Mouse (Mus musculus) spleen, postnatal 4 days (tissue): Measurements from ENCODE around the gene Ly6g5b.
A peak's percentile ranks its signal among the peaks of the same experiment; 100 is the strongest.
"Not testable (repeated sequence)": the region's sequence is repeated elsewhere in the genome, so short reads cannot be mapped to it uniquely, and the experiment has no call there.

ENCODE experiments used
- DNase-seq, 2 experiments: peaks; one replicate each; pipeline ENCODE4 v3.0.0; 2022; ENCODE audit warnings: low spot score in 2 of 2

Ly6g5b gene

DNA sequence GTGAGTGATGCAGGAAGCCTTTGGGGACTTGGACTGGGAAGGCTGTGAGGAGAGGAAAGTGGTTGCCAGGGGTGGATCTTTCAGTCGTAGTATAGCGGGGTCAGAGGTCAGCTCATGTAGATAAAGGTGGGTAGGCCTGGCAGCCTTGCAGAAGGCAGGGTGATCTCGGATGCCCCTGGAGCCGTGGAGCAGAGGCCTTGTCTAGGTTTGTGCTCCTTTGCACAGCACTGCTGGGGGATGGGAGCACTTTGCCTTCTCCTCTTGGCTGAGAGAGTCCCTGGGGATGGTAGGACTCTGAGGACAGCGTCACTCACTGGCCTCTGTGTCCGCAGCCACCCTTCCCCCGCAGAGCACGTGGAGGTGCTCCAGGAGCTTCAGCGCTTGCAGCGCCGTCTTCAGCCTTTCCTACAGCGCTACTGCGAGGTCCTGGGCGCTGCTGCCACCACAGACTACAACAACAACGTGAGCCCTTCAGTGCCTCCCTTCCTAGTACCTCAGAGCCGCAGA lies 25.3 kb upstream of the Ly6g5b start:
- DNase-seq: no peak

DNA sequence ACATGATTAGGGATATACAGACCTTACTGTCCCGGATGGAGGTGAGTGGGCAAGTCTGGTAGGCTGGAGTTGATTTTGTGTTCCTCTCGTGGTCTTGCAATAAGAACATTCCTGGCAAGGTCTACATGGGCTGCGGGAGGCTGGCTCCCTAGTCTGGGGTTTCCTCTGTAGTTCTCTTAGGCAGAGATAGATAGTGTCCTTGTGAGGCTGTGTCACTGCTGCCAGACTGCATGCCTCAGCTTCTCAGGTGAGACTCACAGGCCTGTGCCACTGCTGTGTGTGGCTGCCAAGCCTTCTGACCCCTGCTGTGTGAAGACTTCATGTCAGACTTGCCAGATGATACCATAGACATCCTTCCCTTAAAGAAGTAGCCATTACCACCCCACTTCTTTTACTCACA lies 24.0 kb upstream of the Ly6g5b start:
- DNase-seq: no peak

DNA sequence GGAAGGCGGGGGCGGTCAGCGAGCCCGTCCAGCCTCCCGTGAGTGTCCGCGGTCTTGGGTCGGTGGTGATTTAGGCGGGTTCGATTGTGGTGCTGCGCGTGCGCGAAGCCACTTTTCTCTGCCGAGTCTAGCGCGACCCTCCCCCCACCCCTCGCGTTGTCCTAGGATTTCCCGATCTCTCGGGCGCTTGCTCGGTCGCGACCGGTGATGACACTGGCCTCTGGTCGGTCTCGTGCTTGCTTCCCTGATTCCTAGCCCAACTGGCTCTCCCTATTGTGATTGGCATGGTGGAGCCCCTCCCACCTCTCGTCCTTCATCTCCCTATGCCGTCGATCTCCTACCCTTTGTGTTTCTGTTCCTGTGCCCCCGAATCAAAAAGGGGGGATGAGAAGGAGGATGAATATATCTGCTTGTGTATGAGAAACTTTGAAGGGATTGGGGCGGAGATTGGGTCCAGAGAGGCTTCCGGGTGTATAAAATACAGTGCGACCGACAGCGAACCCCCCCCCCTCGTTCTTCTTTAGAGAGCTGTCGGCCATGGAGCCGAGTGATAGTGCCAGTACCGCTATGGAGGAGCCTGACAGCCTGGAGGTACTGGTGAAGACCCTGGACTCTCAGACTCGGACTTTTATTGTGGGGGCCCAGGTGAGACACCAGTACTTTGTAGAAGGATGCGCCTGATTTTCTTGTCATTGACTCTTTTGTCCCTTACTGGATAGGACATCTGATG lies 20.5 kb upstream of the Ly6g5b start:
- DNase-seq: peak in 1 of 2 experiments; percentile 63

DNA sequence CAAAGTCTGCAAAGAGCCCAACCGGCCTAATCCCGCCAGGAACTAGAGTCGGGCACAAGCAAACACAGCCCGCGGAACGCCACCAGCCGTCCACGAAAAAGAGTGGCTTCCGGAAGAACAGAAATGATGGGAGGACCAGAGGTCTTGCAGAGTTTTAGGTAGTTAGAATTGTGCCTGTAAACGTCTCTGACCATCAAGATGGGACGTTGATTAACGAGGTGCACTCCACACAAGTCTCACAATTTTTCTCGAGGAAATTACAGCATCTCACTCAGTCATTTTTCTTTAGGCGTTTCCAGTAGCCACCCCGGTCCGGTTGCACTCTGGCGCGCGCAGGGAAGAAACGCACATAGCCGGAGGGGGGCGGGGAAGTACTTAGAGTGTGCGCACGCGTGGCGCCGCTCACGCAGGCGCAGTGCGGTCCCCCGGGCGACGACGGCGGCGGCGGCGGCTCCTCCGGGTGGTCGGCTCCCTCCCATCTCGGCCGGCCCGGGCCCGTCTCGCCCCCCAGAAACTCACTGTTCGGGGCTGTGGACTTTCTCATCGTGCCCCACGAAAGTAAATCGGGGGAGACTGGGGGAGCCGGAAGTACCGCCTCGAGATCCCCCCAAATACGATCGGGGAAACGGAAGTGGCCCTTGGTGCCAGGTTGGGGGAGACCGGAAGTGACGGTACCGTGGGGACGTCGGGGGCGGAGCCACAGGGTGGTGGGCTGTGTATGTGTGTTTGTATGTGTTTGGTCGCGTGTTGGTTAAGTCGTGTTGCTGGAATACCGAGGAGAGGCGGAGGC lies 19.8 kb upstream of the Ly6g5b start, which contains the start of gene Bag6:
TSS of gene Bag6 (plus strand) at position 378 of the 790 bp plus-strand sequence.
- peak; percentile 93 to 96 for DNase-seq

DNA sequence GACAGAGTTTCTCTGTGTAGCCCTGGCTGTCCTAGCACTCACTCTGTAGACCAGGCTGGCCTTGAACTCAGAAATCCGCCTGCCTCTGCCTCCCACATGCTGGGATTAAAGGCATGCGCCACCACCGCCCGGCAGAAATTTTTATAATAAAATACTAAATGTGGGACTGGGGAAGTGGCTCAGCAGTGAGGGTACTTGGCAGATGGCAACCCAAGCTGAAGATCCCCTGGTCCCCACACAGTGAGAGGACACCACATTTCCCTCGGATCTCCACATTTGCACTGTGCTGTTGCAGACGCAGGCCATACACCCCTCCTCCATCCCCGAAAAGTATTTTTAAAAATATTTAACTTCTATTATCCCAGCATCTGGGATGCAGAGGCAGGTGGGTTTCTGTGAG lies 18.3 kb upstream of the Ly6g5b start:
- DNase-seq: no peak

DNA sequence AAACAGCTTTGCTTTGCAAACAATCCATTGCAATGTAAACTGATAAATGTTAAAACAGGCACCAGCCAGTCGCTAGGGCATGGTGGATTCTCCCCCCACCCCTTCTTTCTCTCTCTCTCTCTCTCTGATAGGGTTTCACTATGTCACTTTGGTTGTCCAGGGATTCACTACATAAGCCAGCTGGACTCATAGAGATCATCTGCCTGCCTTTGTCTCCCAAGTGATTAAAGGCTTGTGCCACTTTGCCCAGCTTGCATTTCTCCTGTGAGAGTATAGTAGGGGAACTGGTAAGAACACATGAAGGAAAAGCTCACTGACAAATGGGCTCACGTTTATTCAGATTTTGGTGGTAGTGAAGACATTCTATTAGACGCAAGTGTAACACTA lies 16.9 kb upstream of the Ly6g5b start:
- DNase-seq: no peak

DNA sequence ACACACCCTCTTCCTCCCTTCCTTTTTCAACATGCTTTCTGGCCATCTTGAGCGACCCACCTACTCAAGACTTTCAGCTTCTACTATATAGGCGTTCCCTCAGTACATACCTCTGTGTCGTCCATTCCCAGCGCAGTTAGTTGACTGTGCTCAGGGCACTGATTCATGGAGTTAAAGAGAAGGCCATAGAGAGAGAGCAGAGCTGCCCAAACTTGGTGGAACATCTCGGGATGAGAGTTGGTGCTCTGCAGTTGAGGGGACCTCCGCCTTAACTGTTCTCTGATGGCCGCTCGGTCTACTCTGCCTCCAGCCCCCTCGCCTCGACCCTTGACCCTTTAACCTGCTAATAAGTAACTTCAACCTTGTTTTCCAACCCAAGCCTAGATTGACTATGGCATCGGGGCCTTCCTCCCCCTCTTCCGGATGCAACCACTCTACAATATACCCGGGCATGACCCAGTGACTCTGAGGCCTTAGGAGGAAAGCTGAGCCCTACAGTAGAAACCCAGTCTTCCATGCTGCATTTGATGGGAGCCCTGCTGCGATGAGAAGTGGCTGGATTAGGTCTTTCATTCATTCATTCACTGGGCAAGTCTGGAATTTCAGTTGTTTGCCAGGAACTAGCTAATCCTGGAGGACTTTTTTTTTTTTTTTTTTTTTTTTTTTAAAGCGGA lies 16.4 kb upstream of the Ly6g5b start, which contains the start of gene Apom:
TSS of gene Apom (minus strand) at position 551 of the 674 bp plus-strand sequence.
- DNase-seq: no peak

DNA sequence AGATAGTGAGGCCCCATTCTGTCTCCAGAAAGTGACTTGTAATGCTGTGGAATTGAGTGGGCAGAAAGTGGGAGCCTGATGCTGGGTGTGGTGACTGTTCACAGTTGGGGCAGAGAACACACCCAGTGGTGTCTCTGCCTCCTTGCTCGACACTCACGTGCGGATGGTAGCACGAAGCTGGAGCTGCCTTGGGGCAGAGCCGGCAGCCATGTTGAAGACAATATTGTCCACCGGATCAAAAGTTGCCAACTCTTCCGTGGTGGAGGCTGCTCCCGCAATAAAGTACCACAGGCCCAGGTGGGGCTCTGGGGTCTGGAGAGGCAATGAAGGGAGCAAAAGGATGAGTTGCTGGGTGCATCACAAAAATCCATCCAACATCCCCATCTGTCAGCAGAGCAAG lies 15.8 kb upstream of the Ly6g5b start:
- peak in 1 of 2 experiments; percentile 61 for DNase-seq

DNA sequence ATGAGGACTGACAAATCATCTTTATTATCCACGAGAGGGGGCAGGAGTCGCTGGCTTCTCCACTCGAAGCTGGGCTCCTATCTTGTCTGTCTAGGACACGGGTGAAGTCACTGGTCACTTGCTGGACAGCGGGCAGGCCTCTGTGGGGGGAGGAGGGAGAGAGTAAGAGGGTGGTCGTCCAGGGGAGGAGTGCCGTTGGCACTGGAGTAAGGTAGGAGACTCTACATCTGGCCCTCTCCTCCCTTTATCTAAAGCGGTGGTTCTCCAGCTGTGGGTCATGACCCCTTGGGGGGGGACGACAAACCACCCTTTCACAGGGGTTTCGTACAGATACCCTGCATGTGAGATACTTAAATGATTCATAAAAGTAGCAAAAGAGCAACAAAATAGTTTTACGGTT lies 13.8 kb upstream of the Ly6g5b start:
- DNase-seq: peak in 1 of 2 experiments; percentile 59

DNA sequence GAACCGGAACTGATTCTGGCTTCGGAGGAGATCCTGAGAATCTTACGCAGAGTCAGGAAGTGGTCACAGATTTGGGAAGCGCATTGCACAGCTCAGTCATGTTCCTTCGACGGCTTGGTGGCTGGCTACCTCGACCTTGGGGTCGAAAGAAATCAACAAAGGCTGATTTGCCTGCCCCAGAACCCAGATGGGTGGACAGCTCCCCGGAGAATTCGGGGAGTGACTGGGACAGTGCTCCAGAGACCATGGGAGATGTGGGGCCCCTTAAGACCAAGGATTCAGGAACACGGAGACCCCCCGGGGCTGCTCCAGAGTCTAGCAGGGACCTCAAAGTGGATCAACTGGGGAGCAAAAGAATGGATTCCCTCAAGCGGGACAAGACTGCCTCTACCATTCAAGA lies 11.8 kb upstream of the Ly6g5b start:
- DNase-seq: peak in 1 of 2 experiments; percentile 59

DNA sequence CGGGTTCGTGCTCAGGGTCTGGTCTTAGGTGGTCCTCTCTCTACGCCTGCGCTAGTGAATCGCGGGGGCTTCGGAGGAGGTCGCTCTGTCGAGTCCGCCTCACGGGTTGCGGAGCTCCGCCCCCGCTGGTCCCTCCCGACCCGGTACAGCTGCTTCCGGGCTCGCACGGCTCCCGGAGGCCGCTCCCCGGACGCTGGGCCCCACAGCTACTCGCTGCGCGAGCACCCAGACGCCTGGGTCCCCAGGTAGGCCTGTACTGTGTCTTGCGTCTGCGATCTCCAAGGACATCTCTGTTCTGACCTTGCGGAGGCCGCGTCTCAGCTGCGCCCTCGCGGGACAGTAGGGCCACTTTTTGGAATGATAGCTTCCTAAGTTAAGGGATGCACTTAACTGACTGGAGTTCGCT lies 11.0 kb upstream of the Ly6g5b start, which contains the start of gene D17H6S53E:
TSS of gene D17H6S53E (plus strand) at position 168 of the 406 bp plus-strand sequence.
- peak; percentile 80 to 89 for DNase-seq

DNA sequence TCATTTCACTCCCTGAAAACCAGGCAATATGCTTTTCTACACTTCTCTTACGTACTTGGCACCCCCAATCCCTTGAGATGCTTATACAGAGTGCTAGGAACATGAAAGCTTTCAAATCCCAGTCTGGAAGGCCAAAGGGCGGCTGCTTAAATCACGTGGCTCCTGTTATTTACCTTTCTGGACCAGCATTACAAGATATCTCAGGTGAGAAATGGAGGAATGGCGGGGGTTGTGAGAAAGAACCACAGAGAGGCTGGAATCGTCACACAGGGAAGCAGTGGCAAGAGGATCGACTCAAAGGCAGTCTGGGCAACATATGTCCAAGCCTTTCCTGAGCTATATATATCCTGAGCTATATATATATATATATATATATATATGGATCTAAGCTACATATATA lies 10.3 kb upstream of the Ly6g5b start:
- no peak for DNase-seq

DNA sequence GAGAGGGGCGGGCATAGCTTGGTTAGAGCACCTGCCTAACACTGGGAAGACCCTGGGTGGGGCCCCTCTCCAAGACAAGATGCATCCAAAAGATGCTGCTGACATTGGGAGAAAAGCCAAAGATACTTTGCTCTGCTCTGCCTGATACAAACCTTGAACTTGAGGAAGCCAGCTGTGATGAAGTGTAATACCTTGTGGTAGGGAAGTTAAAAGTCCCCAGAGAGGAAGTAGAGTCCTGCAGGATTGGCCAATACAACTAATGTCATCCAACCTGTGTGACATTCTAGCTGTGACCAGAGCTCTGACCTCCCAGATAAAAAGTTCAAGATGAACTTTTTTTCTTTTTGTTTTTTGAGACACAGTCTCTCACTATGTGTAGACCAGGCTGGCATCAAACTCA lies 9.9 kb upstream of the Ly6g5b start:
- no peak for DNase-seq

DNA sequence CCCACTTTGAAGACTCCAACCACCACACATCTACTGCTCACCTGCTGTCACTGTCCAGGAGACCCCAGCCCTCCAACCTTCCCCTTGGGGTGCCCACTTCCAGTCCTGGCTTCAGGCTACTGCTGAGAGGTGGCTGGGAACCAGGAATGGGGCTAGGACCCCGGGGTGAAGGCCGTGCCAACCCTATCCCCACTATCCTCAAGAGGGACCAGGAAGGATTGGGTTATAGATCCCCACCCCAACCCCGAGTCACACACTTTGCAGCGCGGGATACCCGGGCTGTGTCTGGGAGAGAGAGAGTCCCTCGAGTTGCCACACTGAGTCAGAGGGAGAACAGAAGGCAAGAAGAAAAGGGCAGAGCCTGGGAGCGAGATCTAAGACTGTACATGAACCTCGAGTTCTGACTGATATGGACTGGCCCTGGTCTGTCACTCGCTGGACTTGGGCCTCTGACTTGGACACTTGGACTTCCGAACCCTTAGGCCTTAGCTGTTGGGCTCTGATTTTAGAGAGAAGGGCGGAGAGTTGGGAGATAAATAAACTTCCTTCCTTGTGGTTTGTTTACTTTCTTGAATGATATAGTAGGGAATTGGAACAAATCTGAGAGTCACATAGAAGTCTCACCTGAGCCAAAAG lies 9.2 kb upstream of the Ly6g5b start:
- not testable (repeated sequence) for DNase-seq

DNA sequence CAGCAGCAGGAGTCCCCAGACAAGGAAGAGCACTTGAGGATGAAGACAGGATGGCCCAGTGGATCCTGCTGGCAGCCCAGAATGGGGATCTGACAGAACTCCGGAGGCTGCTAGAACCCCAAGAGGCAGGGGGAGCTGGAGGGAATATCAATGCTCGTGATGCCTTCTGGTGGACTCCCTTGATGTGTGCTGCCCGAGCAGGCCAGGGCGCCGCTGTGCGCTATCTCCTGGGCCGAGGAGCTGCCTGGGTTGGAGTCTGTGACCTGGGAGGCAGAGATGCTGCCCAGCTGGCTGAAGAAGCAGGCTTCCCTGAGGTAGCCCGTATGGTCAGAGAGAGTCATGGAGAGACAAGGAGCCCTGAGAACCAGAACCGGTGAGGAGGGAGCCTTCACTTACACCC lies 8.1 kb upstream of the Ly6g5b start:
- not testable (repeated sequence) for DNase-seq

DNA sequence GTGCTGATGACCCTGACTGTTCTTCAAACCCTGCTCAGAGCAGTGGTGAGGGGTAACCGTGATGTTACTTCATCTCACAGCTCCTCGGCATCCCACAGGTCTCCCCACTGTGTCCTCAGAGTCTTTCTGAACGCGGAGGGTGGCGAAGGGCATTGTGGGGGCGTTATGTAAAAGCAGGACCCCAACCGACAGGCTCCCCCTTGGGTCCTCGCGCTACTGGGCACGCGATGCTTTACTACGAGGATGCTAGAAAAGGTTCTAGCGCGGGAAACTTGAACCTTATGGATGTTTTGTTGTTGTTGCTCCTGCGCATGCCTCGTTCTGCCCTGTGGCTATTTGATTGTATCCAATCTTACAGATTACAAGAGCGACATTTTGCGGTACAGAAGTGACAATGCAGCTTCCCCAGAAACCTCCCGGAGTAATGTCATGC lies 6.7 kb upstream of the Ly6g5b start, which contains the start of gene Csnk2b:
TSS of gene Csnk2b (minus strand) at position 183 of the 433 bp plus-strand sequence.
- DNase-seq: peak; percentile 48 to 73

DNA sequence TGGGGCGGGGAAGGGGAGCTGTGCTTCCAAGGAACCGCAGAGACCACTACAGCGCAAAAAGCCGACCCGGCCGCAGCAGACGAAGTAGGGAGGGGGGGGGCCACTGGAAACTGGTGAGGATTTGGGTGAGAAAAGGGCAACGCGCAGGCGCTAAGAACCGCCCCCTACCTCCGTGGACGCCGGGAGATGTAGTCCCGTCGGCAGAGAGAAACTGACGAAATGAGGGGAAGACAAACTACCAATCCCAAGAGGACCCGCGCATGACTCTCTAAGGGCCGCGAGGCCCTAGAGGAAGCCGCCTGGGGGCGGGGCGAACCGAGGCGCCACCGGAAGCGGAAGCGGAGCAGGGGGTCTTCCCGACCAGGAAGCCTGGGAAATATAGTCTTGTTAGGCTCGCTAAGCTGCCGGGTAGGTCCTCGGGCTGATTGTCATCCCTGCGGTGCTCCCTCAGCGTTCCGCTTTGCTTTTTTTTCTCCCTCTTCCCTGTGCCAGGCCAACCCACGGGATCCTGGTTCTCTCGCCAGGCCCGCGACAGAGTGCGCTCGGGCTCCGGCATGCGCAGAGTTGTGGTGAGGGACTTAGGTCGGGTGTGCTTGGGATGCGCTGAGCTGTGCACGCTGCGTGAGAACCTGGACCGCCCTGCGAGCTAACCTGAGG lies 6.0 kb upstream of the Ly6g5b start, which contains the start of gene Gpank1:
TSS of gene Gpank1 (plus strand) at position 313 of the 657 bp plus-strand sequence.
- DNase-seq: peak; percentile 96

DNA sequence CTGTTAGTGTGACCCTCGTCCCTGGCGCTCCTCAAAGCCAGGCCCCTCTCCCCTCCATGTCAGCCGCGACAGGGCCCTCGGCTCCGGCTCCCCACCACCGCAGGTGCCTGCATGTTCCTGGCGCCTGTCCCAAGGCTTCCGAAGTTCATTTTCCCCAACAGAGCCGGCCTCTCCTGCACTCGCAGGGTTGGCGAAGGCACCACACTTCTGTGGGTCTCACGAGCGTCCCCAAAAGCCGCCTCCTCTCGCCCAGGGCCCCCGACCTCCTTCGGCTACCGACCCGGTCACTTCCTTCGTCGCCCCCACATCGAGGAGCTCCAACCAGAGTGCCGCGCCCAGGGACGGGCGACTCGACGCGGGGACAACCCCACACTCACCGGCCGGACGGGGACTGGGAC lies 5.5 kb upstream of the Ly6g5b start:
- DNase-seq: no peak

DNA sequence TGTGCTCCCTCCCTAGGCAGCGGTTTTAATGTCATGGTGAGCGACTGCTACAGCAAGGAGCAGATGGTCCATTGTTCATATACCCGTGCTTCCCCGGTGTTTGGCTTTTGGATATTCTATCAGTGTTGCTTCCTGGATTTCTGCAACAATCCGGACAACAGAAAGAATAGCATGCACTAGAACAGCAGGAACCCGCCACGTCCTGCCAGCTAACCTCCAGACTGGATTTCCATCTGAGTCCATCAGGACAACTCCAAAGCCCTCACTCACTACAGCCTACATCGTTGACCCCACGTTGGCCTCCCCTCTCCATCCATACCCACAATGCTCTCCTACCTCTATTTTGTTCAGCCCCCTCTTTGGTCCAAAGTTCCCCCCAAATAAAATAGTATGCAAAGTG lies 3.5 kb downstream of the Ly6g5b start:
- no peak for DNase-seq

DNA sequence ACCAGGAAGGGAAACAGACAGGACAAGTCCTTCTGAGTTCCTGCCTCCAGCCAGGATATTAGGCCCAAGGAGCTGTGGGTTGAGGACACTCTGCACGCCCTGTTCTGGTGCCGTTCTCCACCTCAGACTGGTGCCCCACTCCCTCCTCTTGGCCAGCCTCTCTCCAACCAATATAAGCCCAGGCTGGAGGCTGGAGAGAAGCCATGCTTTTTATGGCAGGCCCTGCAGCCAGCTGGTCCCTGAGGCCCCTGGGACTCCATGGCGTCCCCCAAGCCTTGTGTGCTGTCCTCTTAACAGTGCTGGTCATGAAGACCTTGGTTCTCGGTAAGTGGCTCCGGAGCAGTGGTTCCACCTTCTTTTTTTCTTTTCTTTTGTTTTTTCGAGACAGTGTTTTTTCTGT lies 7.1 kb downstream of the Ly6g5b start, which contains the start of gene Ly6g5c:
TSS of gene Ly6g5c (plus strand) at position 183 of the 400 bp plus-strand sequence.
- DNase-seq: no peak

DNA sequence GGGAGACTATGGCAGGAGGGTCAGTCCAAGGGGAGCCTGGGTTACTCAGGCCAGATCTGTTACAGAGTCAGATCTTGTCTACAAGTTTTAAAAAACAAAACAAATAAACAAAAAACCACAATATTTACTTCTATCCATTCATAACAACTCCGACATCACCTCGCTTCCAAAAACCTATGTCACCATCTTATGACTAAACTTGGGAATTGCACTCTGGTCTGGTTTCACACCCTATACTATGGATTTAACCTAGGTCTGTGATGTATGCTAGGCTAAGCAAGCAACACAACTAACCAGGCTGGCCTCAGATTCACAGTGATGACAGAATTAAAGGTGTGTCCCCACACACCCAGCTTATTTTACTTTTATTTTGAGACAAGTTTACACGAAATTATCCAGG lies 8.7 kb downstream of the Ly6g5b start:
- DNase-seq: no peak
